Mouse (Mus musculus): ENCODE results near the gene Atp2b2. TPM values are rescaled to one million over a fixed set of nuclear protein-coding genes. Genes with fewer than 3 reads are reported as not detected.

Gene Atp2b2
- polyA plus RNA-seq, 1 experiment from 2014 or later: 0.14 TPM

DNA sequence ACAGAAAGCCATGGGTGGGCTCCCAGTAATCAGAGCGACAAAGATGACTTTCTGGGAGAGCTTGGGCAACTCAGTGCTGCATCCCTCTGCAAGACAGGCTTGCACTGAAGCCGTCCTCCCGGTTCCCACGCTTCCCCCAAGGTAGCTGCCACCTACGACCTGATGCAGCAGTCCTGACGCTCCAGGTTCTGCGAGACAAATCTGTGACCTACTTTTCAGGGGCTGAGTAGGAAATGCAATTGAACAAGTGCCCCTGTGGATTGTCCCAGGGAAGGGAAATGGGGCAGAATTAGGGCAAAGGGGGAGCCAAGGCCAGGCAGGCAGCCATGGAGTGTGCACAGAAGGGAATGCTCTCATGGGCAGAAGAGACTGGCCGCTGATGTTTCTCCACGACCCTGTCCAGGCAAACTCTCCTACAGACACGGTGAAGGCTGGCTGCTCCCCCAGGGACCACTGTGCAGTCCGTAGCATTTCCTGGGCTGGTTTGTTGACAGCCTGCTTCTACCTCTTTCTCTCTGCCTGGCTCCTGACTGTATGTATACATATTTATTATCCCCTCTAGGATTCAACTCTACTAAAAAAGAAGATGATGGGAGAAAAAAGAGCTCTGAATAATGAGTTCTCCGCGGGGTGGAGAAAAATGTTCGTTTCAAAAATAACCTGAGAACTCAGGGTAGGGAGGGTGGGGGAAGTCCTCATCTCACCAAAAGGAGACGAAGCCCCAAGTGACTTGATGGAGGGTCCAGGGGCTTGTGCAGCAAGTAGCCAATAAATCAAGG, 15.8 kb upstream of the Atp2b2 start:
- no peak overlapping the region for H3K9ac ChIP-seq
- no peak overlapping the region for H3K4me2 ChIP-seq
- H3K9me3 ChIP-seq: no peaks in the 10 kb centered on the region
- ATAC-seq (ENCODE audit: borderline replicate concordance, extremely low read depth, low FRiP score, low TSS enrichment): no peak
- H3K4me3 ChIP-seq: no peak overlapping the region
- H3K4me1 ChIP-seq: no peaks in the 10 kb centered on the region
- no peak overlapping the region for H3K27ac ChIP-seq
- H3K36me3 ChIP-seq: no peaks in the 10 kb centered on the region
- H3K27me3 ChIP-seq: no peaks in the 10 kb centered on the region
- 52% methylated on average over 15 of the region's 15 CpGs for WGBS

DNA sequence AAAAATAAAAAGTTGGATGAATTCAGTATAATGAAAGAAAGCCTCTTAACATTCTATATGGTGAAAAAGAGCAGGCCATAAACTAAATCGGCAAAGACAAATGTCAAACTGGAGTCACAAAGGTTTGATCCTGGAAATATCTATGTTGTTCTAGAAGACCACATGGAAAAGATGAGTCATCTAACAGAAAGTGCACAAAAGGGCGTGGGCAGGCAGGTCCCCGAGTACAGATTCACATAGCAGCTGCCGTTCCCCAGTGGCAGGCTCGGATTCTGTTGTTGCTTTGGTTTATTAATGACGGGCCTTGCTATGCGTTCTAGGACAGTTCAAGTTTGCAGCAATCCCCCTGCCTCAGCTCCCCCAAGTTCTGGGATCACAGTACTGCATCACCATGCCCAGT, 12.9 kb upstream of the Atp2b2 start:
- Histone ChIP-seq H3K27ac (no peak overlapping the region), H3K4me3 (no peak overlapping the region), H3K27me3 (no peaks in the 10 kb centered on the region), H3K4me2 (no peak overlapping the region), H3K36me3 (no peaks in the 10 kb centered on the region), H3K4me1 (no peaks in the 10 kb centered on the region), H3K9me3 (no peaks in the 10 kb centered on the region), H3K9ac (no peak overlapping the region)
- no peak for ATAC-seq (ENCODE audit: borderline replicate concordance, extremely low read depth, low FRiP score, low TSS enrichment)
- 79% methylated on average over 7 of the region's 7 CpGs for WGBS

DNA sequence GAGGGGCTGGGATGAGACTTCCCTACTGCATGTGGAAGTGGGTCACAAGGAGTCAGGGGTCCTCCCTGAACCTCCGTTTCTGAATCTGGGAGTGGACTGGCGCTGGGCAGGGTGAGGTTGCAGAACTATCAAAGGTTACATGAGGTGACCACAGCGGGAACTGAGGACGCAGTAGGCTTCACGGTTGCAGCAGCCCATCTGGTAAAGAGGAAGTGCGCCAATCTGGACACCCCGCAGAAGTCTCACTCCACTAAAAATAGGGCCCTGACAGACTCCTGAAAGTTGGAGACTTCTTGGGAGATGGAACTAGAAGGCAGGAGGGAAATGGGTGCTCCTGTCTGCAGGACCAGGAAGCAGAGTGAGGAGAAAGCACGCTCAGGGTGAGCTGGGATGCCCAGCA, 2.5 kb upstream of the Atp2b2 start:
- no peak overlapping the region for H3K4me3 ChIP-seq
- no peaks in the 10 kb centered on the region for H3K4me1 ChIP-seq
- no peak for ATAC-seq (ENCODE audit: borderline replicate concordance, extremely low read depth, low FRiP score, low TSS enrichment)
- H3K4me2 ChIP-seq: no peak overlapping the region
- WGBS: 64% methylated on average over 8 of the region's 8 CpGs
- H3K27ac ChIP-seq: no peak overlapping the region
- no peaks in the 10 kb centered on the region for H3K36me3 ChIP-seq
- peaks cover 48% of the 10 kb centered on the region for H3K27me3 ChIP-seq
- H3K9ac ChIP-seq: no peak overlapping the region
- no peaks in the 10 kb centered on the region for H3K9me3 ChIP-seq

DNA sequence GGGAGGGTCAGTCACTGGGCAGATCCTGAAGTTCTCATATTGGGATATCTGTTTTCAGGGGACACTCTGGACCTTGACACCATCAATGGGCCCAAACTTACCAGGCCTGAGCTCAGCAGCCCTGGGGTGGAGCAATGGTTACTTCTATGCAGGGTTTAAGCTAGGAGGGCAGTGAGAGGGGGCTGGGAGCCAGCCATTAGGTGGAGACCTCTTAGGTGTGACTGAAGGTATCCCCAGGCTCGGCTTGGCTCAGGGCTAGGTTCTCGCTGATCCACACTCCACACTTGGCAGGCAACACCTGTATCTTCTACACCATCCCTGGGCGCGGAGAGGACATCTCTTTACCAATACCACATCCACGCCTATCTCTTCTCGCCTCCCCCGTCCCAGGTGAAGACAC, 423 bp upstream of the Atp2b2 start:
- ATAC-seq (ENCODE audit: borderline replicate concordance, extremely low read depth, low FRiP score, low TSS enrichment): no peak
- Histone ChIP-seq H3K9ac (no peak overlapping the region), H3K9me3 (no peaks in the 10 kb centered on the region), H3K27me3 (peaks cover 59% of the 10 kb centered on the region), H3K4me2 (no peak overlapping the region), H3K4me1 (no peaks in the 10 kb centered on the region), H3K4me3 (no peak overlapping the region), H3K36me3 (no peaks in the 10 kb centered on the region), H3K27ac (no peak overlapping the region)
- WGBS: 68% methylated on average over 7 of the region's 7 CpGs

DNA sequence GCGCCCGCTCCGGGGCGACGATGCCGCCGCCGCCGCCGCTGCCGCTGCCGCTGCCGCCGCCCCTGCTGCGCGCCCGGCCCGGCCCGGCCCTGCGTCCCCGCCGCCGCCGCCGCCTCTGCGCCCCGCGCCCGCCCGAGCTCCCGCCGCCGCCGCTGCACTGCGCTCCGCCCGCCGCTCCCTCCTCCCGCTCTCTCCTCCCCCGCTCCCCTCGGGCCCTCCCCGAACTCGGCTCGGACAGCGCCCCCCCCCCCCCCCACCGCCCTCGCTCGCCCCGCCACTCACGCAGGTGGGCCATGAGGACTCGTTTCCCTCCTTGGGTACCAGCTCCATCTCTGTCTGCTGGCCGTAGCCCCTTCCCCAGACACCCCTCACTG, 515 bp downstream of the Atp2b2 start:
- peak overlapping the region; percentile 60 for H3K4me2 ChIP-seq
- H3K36me3 ChIP-seq: no peaks in the 10 kb centered on the region
- peak overlapping the region; percentile 31 for H3K4me3 ChIP-seq
- ATAC-seq (ENCODE audit: borderline replicate concordance, extremely low read depth, low FRiP score, low TSS enrichment): no peak
- H3K27ac ChIP-seq: no peak overlapping the region
- H3K27me3 ChIP-seq: peaks cover 59% of the 10 kb centered on the region
- H3K9ac ChIP-seq: no peak overlapping the region
- H3K4me1 ChIP-seq: no peaks in the 10 kb centered on the region
- 3% methylated on average over 5 of the region's 52 CpGs for WGBS
- no peaks in the 10 kb centered on the region for H3K9me3 ChIP-seq

DNA sequence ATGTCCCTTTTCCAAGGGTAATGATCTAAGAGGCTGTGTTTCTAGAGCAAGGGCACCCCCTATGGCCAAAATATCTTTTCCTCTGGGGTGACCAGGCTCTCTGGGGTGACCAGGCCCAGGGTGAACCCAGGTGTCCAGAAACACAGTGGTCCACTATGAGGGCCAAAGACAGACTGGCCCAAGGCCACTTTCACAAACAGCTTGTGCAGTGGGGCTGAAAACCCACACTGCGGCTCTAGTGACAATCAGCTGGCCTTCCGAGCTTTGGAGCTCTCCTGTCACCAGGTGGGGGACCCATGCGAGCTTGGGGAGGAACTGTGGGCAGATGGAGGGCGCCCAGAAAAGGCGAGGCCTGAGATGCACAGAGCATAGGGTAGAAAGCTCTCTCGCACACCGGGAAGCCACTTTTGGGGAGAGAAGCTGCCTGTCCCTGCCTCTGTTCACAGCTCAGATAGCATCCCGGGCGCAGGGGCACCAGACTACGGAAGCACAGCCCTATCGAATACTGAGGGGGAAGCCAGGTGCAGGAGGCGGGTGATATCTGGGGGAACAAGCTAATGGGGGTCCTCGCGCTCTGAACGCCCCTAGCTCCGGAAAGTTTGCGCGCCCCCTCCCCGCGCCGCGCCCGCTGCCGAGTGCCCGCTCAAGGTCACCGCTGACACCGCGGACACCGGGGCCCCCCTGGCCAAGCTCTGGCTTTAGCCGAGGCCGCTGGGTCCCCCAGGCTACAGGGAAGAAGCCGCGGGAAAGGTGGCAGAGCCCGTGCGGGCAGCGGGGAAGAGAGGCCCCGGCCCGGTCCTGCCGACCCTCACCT, 1.1 kb downstream of the Atp2b2 start:
- H3K9ac ChIP-seq: no peak overlapping the region
- H3K27ac ChIP-seq: no peak overlapping the region
- H3K4me2 ChIP-seq: peak overlapping the region; percentile 60
- H3K9me3 ChIP-seq: no peaks in the 10 kb centered on the region
- H3K4me1 ChIP-seq: no peaks in the 10 kb centered on the region
- H3K4me3 ChIP-seq: peak overlapping the region; percentile 31
- H3K36me3 ChIP-seq: no peaks in the 10 kb centered on the region
- WGBS: 2% methylated on average over 35 of the region's 39 CpGs
- ATAC-seq (ENCODE audit: borderline replicate concordance, extremely low read depth, low FRiP score, low TSS enrichment): 0 out of 2 replicates have a peak, but pooled peaks have one; percentile 27
- peaks cover 59% of the 10 kb centered on the region for H3K27me3 ChIP-seq

DNA sequence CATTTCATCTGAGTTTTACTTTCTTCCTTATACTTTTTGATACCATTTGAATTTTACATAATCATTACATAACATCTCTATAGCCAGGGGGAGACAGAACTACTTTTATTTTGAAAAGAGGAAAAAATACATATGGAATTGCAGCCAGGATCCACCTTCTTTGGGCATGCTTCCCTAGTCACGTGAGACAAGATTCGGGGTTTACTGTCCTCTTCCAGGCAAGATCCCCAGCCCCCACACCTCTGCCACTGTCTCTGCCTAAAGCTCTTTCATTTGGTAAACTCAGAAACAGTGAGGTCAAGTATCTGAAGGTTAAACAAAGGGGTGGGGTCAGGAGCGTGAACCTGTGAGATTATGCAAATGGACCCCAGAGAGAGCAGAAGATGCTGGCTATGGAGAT, 6.7 kb downstream of the Atp2b2 start:
- Histone ChIP-seq H3K9ac (no peak overlapping the region), H3K27me3 (peaks cover 18% of the 10 kb centered on the region), H3K36me3 (no peaks in the 10 kb centered on the region), H3K9me3 (no peaks in the 10 kb centered on the region), H3K4me3 (no peak overlapping the region), H3K4me2 (no peak overlapping the region), H3K27ac (no peak overlapping the region), H3K4me1 (no peaks in the 10 kb centered on the region)
- 37% methylated on average over 3 of the region's 3 CpGs for whole genome bisulfite sequencing
- no peak for ATAC-seq (ENCODE audit: borderline replicate concordance, extremely low read depth, low FRiP score, low TSS enrichment)

DNA sequence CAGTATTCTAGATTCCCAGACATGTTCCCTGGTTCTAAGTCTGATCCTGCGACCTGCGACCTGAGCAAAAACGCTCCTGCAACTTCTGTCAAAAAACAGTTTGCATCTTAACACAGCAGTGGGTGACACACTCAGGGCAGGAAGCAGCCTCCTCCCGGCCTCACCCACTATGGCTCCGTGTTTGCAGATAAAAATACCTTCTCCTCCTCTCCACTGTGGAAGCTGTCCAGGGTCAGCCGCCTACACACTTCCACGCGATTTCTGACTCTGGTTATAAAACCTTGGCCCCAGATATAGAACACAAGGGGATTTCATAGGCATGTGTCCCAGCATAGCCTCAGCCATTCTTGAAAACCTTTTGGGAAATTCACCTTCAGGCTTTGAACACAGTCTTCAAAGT, 9.6 kb downstream of the Atp2b2 start:
- no peaks in the 10 kb centered on the region for H3K36me3 ChIP-seq
- no peaks in the 10 kb centered on the region; the same call in 1 of the 2 replicates for H3K27me3 ChIP-seq
- ATAC-seq (ENCODE audit: borderline replicate concordance, extremely low read depth, low FRiP score, low TSS enrichment): no peak
- no peak overlapping the region for H3K4me2 ChIP-seq
- no peak overlapping the region for H3K27ac ChIP-seq
- 59% methylated on average over 8 of the region's 8 CpGs for WGBS
- H3K4me1 ChIP-seq: no peaks in the 10 kb centered on the region
- H3K9ac ChIP-seq: no peak overlapping the region
- no peak overlapping the region for H3K4me3 ChIP-seq
- no peaks in the 10 kb centered on the region for H3K9me3 ChIP-seq

DNA sequence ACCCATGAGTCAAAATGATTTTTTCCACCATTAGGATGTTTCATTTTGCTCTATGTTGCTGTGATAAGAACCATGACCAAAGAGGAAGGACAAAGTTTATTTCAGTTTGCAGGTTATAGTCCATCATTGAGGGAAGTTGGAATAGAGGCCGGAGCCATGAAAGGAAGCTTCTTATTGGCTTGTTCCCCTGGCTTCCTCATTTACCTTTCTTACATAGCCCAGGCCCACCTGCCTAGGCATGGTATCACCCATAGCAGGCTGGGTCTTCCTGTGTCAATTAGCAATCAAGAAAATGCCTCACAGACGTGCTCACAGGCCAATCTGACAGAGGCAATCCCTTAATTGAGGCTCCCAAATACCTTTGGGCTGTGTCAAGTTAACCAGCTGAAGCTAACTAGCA, 18.6 kb downstream of the Atp2b2 start:
- Histone ChIP-seq H3K27ac (no peak overlapping the region), H3K27me3 (no peaks in the 10 kb centered on the region), H3K4me2 (no peak overlapping the region), H3K9me3 (no peaks in the 10 kb centered on the region), H3K36me3 (no peaks in the 10 kb centered on the region), H3K4me1 (no peaks in the 10 kb centered on the region), H3K9ac (no peak overlapping the region), H3K4me3 (no peak overlapping the region)
- no peak for ATAC-seq (ENCODE audit: borderline replicate concordance, extremely low read depth, low FRiP score, low TSS enrichment)
- WGBS: 63% methylated on average over 2 of the region's 2 CpGs

DNA sequence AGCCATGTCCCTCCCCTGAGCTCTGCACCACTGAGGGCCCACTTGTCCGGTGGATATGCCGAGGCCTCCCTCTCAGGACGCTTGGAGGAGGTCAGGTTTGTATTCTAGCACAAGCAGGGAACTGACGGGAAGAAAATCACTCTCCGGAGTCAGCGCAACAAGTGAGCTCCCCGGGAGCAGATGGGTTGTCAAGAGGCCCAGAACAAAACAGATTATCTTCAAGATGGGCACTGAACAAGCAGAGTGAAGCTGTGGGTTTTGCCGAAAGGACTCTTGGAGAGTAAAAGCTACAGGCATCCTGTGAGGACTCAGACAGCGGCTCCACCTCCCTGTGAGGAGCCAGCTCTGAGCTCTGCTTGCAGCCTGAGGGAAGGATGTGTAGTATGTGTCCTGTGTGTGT, 20.3 kb downstream of the Atp2b2 start:
- H3K4me2 ChIP-seq: no peak overlapping the region
- no peaks in the 10 kb centered on the region for H3K4me1 ChIP-seq
- H3K9ac ChIP-seq: no peak overlapping the region
- H3K27ac ChIP-seq: no peak overlapping the region
- no peaks in the 10 kb centered on the region for H3K9me3 ChIP-seq
- ATAC-seq (ENCODE audit: borderline replicate concordance, extremely low read depth, low FRiP score, low TSS enrichment): no peak
- no peaks in the 10 kb centered on the region for H3K27me3 ChIP-seq
- H3K4me3 ChIP-seq: no peak overlapping the region
- H3K36me3 ChIP-seq: no peaks in the 10 kb centered on the region
- WGBS: 69% methylated on average over 9 of the region's 9 CpGs

DNA sequence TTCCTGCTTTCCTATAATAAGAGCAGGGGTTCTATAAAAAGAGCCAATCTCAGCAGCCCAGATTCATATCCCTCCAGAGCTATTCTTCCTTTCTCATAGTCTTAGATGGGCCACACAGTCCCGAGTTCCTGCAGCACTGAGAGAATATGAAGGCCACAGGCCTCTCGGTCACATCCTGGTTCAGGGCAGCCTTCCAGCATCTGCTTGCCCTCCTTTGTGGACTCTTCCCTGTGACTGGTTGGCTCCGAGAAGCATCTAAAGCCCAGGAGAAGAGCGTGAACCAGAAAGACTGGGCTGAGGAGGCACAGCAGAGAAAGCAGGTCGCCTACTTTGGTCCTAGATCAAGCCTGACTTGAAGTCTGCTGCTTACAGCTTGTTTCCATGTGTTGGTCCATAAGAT, 28.6 kb downstream of the Atp2b2 start:
- Histone ChIP-seq H3K4me1 (no peaks in the 10 kb centered on the region), H3K4me2 (no peak overlapping the region), H3K36me3 (no peaks in the 10 kb centered on the region), H3K9me3 (no peaks in the 10 kb centered on the region), H3K9ac (no peak overlapping the region), H3K27ac (no peak overlapping the region), H3K27me3 (no peaks in the 10 kb centered on the region; the same call in 1 of the 2 replicates), H3K4me3 (no peak overlapping the region)
- 68% methylated on average over 5 of the region's 5 CpGs for WGBS
- no peak for ATAC-seq (ENCODE audit: borderline replicate concordance, extremely low read depth, low FRiP score, low TSS enrichment)

DNA sequence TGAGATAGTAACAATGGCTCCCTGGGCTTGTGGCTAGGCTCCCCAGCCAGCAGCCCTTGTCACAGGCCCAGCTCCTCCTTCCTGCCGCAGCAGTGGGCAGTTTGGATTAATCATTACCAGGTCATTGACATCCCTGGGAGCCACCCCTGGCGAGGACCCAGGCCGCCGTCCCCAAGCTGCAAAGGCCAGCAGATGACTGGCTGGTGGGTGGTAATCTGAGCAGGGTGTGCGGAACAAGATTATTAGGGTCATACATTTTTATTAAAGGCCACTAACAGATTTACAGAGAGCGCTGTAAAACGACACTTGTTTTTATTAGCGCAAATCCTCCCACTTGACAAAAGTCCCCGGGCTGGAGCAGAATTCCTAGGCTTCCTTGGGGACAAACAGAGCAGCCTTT, 29.6 kb downstream of the Atp2b2 start:
- Histone ChIP-seq H3K36me3 (no peaks in the 10 kb centered on the region), H3K9me3 (no peaks in the 10 kb centered on the region), H3K4me1 (no peaks in the 10 kb centered on the region), H3K4me2 (no peak overlapping the region), H3K9ac (no peak overlapping the region), H3K27ac (no peak overlapping the region), H3K4me3 (no peak overlapping the region), H3K27me3 (no peaks in the 10 kb centered on the region; the same call in 1 of the 2 replicates)
- peak; percentile 46; the same call in 1 of the 2 replicates for ATAC-seq (ENCODE audit: borderline replicate concordance, extremely low read depth, low FRiP score, low TSS enrichment)
- 9% methylated on average over 9 of the region's 9 CpGs for WGBS
